Mouse (Mus musculus) olfactory bulb, adult 2 months (tissue): ENCODE data around the gene M1ap.

ENCODE experiments used
- CTCF ChIP-seq: fragments of 200-500 bp; IDR thresholded peaks from 2 replicates; pipeline ENCODE4 v1.5.1; 2012; ENCODE audit warnings: low read depth, mild to moderate bottlenecking, low read length, moderate library complexity; ENCODE audit not compliant: insufficient read depth
- POLR2A ChIP-seq: fragments of 200-500 bp; IDR thresholded peaks from 2 replicates; pipeline ENCODE4 v1.6.1; 2012; ENCODE audit warnings: mild to moderate bottlenecking, low read depth, low read length, moderate library complexity; ENCODE audit not compliant: insufficient read depth

DNA sequence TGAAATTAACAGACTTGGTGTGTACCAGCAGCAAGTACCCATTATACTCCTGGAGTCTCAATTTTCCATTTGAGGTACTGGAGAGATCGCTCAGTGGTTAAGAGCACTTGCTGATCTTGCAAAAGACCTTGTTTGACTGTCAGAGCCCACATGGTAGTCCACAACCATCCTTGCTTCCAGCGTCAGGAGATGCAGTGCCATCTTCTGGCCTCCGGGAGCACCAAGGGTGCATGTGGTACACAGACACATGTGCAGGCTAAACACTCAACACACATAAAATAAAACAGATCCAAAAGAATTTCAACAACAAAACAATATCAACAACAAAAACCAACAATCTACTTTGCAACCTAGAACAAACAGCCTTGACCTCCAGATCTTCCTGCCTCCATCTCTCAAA is 21.7 kb upstream of the M1ap start:
- TF ChIP-seq CTCF (no peak), POLR2A (no peak)
